Mouse (Mus musculus) cortical plate, adult 2 months (tissue): ENCODE measurements around the gene Sipa1l2. TPM values are rescaled to one million over a fixed set of nuclear protein-coding genes. Genes with fewer than 3 reads are reported as not detected.

Experiments
- H3K27ac ChIP-seq: fragments of 200-500 bp; 2 replicates; pipeline ENCODE4 v1.5.1; 2012; ENCODE audit warnings: low read length, control low read depth, inconsistent platforms; ENCODE audit not compliant: insufficient read depth
- H3K4me1 ChIP-seq: fragments of 200-500 bp; 2 replicates; pipeline ENCODE4 v1.6.1; 2011; ENCODE audit warnings: low read length; ENCODE audit not compliant: control insufficient read depth, insufficient read depth
- H3K4me3 ChIP-seq: fragments of 200-500 bp; 2 replicates; pipeline ENCODE4 v1.5.1; 2011; ENCODE audit warnings: mild to moderate bottlenecking, low read length, control low read depth; ENCODE audit not compliant: insufficient read depth
- CTCF ChIP-seq: fragments of 200-500 bp; IDR thresholded peaks from 2 replicates; pipeline ENCODE4 v1.5.1; 2011; ENCODE audit warnings: mild to moderate bottlenecking, control low read depth, low read length; ENCODE audit not compliant: insufficient read depth; ENCODE audit errors: extremely low read depth
- POLR2A ChIP-seq: fragments of 200-500 bp; IDR thresholded peaks from 2 replicates; pipeline ENCODE4 v1.6.1; 2011; ENCODE audit warnings: mild to moderate bottlenecking, low read length, control low read depth; ENCODE audit not compliant: insufficient read depth; ENCODE audit errors: extremely low read depth
- polyA plus RNA-seq: library from polyadenylated mRNA; depleted of rRNA; stranded (reverse); fragments of >200 nt; gene quantifications from 2 replicates; pipeline ENCODE4 v1.2.3, GENCODE M21; 2012; rRNA removed

Sipa1l2 gene
- polyA plus RNA-seq, result 22.7 and 26.5 TPM in 2 replicates

- TF ChIP-seq CTCF (no peak), POLR2A (peak; percentile 41; the same call in 1 of the 2 replicates)
- peak within 1 kb of the TSS; percentile 77 for H3K4me3 ChIP-seq
- peaks cover 2% of the 10 kb centered on the region; the same call in 1 of the 2 replicates for H3K4me1 ChIP-seq
- peak within 1 kb of the TSS; percentile 32 for H3K27ac ChIP-seq
Measured at GRCm38 (mm10) chr8:125569533-125570365, at the start of gene Sipa1l2. Gene Sipa1l2 (minus strand): TSS chr8:125569808.

- TF ChIP-seq POLR2A, result no peak
- TF ChIP-seq CTCF, result no peak
- no peak overlapping the region for H3K27ac ChIP-seq
- no peak overlapping the region for H3K4me3 ChIP-seq
- H3K4me1 ChIP-seq, result no peaks in the 10 kb centered on the region
Measured at GRCm38 (mm10) chr8:125618543-125619335, 49.1 kb upstream of the Sipa1l2 start.

GRCm38 (mm10) chr8:125616935-125617334 is 47.3 kb upstream of the Sipa1l2 start:
- Histone ChIP-seq H3K27ac (no peak overlapping the region), H3K4me3 (no peak overlapping the region), H3K4me1 (no peaks in the 10 kb centered on the region)
- TF ChIP-seq POLR2A, result no peak
- TF ChIP-seq CTCF, result no peak

GRCm38 (mm10) chr8:125616039-125616438 is 46.4 kb upstream of the Sipa1l2 start:
- no peak for TF ChIP-seq CTCF
- TF ChIP-seq POLR2A, result no peak
- Histone ChIP-seq H3K4me3 (no peak overlapping the region), H3K4me1 (no peaks in the 10 kb centered on the region), H3K27ac (no peak overlapping the region)

- Histone ChIP-seq H3K4me3 (no peak overlapping the region), H3K4me1 (no peaks in the 10 kb centered on the region), H3K27ac (no peak overlapping the region)
- no peak for TF ChIP-seq POLR2A
- TF ChIP-seq CTCF, result no peak
Measured at GRCm38 (mm10) chr8:125613552-125613951, 43.9 kb upstream of the Sipa1l2 start.

GRCm38 (mm10) chr8:125611799-125612560 is 42.4 kb upstream of the Sipa1l2 start:
- Histone ChIP-seq H3K4me1 (no peaks in the 10 kb centered on the region), H3K4me3 (no peak overlapping the region), H3K27ac (no peak overlapping the region)
- no peak for TF ChIP-seq CTCF
- TF ChIP-seq POLR2A, result no peak

- H3K27ac ChIP-seq, result no peak overlapping the region
- no peak for TF ChIP-seq POLR2A
- TF ChIP-seq CTCF, result no peak
- no peak overlapping the region for H3K4me3 ChIP-seq
- H3K4me1 ChIP-seq, result no peaks in the 10 kb centered on the region
Measured at GRCm38 (mm10) chr8:125611024-125611798, 41.6 kb upstream of the Sipa1l2 start.

GRCm38 (mm10) chr8:125609737-125610136 is 40.1 kb upstream of the Sipa1l2 start:
- no peak for TF ChIP-seq CTCF
- no peak for TF ChIP-seq POLR2A
- no peak overlapping the region for H3K27ac ChIP-seq
- H3K4me1 ChIP-seq, result no peaks in the 10 kb centered on the region
- H3K4me3 ChIP-seq, result no peak overlapping the region

- H3K27ac ChIP-seq, result no peak overlapping the region
- TF ChIP-seq CTCF (no peak), POLR2A (no peak)
- no peak overlapping the region for H3K4me3 ChIP-seq
- no peaks in the 10 kb centered on the region for H3K4me1 ChIP-seq
Measured at GRCm38 (mm10) chr8:125607714-125608223, 38.2 kb upstream of the Sipa1l2 start.
